Mouse (Mus musculus) gastrocnemius, postnatal 10 days (tissue): ENCODE measurements around the gene Tmem192. TPM values are rescaled to one million over a fixed set of nuclear protein-coding genes. Genes with fewer than 3 reads are reported as not detected.
"Not testable (repeated sequence)": the region's sequence is repeated elsewhere in the genome, so short reads cannot be mapped to it uniquely, and the experiment has no call there.

Experiments used
- DNase-seq: peaks from one replicate; pipeline ENCODE4 v3.0.0; 2021; ENCODE audit warnings: mixed read lengths
- total RNA-seq, 2 experiments: library from RNA; stranded (reverse); gene quantifications; 2 replicates each; pipeline ENCODE4 v1.2.3; 2021

Gene Tmem192
- total RNA-seq, 2 experiments from 2014 or later: 11.9 to 13.4 TPM

- DNase-seq: no peak
Measured at GRCm38 (mm10) chr8:64962836-64963235, 15.9 kb downstream of the Tmem192 start.

GRCm38 (mm10) chr8:64983150-64983897 lies 36.3 kb downstream of the Tmem192 start:
- no peak for DNase-seq

- DNase-seq: no peak
Measured at GRCm38 (mm10) chr8:64987731-64988130, 40.7 kb downstream of the Tmem192 start, which contains the start of gene Trim75. TSS of gene Trim75 (minus strand) at chr8:64987831.

- no peak for DNase-seq
Measured at GRCm38 (mm10) chr8:64998806-64999365, 51.9 kb downstream of the Tmem192 start.

- not testable (repeated sequence) for DNase-seq
Measured at GRCm38 (mm10) chr8:65007616-65008015, 60.6 kb downstream of the Tmem192 start.

DNA sequence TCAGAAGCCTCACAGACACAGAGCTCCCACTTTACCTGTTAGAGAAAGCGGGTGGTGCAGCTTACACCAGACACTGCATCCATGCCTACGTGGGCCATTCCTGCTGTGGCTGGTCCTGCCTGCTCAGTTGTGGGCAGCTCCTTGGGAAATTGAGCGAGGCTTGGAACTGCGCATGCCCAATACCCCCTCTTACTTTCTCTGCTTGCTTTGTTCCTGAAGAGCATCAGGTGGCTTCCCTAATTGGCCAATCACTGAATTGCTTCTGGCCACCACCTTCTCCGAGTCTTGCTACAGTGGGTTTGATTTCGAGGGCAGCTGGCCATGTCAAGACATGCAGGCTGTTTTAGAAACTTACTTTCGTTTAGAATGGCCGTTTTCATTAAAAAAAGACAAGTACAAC lies 71.4 kb downstream of the Tmem192 start, which contains the start of the genes Trim61 and Trim60:
Gene Trim61, minus strand, starts transcription at position 101 of the 400 bp plus-strand sequence.
Gene Trim60, minus strand, starts transcription at position 162 of the 400 bp plus-strand sequence.
- DNase-seq: no peak

Other genes with a start within 250 kb of the Tmem192 start
- 1 to 10 TPM; 8.9 to 9.6 TPM for gene Msmo1, start 213.4 kb upstream of the Tmem192 start, total RNA-seq
- 1 to 10 TPM; 7.1 to 7.3 TPM for gene Klhl2, start 97.2 kb upstream of the Tmem192 start, total RNA-seq
- not detected for gene Trim75, start 40.6 kb downstream of the Tmem192 start, total RNA-seq
- gene Trim61, start 71.3 kb downstream of the Tmem192 start, total RNA-seq: not detected
- not detected for gene Trim60, start 71.4 kb downstream of the Tmem192 start, total RNA-seq
- not detected for gene Apela, start 90.2 kb downstream of the Tmem192 start, total RNA-seq
- not detected for gene Gm10663, start 127.8 kb downstream of the Tmem192 start, total RNA-seq
- not detected for gene BC030870, start 182.4 kb downstream of the Tmem192 start, total RNA-seq